Mouse (Mus musculus) kidney, postnatal 10 days (tissue): ENCODE results near the gene Cyp2c69.
A peak's percentile ranks its signal among the peaks of the same experiment; 100 is the strongest.
"Not testable (repeated sequence)": the region's sequence is repeated elsewhere in the genome, so short reads cannot be mapped to it uniquely, and the experiment has no call there.

Source experiments
- DNase-seq: peaks from one replicate; pipeline ENCODE4 v3.0.0; 2021; ENCODE audit warnings: mixed read lengths

The Cyp2c69 gene

DNA sequence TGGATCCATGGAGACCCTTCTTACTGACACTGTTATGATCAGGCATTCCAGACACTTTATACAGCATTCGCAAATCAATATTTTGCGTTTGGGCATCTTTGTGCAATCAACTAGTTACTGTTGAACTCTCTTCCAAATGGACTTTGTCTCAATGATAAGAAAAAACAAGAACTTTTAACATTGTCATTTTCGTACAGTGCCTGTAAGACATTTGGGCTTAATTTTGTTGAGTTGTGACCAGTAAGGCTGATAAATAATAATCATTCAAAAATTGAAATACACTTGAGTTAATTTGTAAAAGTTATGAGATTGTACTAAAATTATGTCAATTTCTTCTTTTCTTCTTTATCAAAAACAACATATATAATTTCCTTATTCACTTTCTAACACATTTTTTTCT is at the start of gene Cyp2c69:
Gene Cyp2c69 (minus strand): TSS at position 101 of the 400 bp plus-strand sequence.
- DNase-seq = not testable (repeated sequence)

DNA sequence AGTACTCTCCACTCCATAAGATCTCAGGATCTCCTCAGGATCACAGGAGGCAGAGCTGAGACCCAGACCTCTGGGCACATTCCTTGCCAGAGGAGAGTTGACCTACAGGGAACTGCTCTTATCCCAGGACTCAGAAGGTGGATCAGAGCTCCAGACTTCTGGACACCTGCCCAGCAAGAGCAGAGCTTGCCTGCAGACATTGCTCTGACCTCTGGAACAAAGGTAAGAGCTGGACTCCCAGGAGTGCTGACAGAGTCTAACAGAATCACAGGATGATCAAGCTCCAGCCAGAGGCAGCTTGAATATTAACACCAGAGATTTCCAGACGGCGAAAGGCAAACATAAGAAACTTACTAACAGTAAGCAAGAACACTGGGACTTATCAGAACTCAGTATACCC is 48.8 kb upstream of the Cyp2c69 start:
- DNase-seq = peak; percentile 67

DNA sequence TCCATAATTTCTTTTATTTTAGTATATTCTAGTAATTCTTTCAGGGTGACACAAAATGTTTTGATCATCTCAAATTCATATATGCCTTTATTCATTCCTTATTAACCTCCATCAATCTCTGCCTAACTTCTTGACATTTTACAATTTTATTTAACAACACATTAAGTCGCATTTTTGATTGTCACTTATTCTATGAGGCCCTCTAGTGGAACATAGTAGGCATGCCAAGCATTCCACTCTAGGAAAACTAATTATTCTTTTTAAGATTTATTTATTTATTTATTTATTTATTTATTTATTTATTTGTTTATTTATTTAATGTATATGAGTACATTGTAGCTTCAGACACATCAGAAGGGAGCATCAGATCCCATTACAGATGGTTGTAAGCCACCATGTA is 43.4 kb upstream of the Cyp2c69 start:
- DNase-seq = no peak

DNA sequence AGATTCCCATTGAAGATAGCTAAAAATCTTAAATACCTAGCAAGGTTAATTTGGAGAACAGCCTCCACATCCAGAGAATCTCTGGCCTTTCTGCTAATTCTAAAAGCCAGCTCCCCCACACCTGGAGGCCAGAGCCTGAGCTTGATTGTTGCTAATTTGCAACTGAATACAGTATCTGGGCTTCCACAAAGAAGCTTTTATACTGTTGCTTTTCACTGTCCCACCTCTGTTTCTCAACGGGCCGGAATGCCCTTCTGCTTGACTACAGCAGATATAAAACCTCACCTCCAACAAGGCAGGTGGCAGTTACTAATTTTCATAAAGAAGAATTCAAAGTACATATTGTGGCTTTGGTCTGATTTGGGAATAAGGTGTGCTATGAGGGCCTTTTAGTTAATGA is 15.1 kb upstream of the Cyp2c69 start:
- no peak for DNase-seq

DNA sequence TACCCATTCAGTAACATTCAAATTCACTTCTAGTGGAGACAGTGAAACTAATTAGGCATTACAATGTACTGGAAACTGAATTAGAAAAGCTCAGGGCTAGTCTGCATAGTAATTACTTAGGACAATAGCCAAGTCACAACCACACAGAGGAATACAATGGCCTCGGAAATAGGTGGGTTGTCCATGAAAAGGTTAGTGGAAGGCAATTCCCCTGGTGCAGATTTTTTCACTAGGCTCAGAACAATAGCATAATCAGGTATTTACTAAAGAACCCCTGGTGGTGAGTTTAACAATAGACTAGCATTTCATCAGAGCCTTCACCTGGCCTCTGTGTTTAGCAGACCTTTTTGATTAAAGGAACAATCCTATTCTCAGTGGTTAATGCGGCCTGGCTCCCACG is 3.5 kb upstream of the Cyp2c69 start:
- not testable (repeated sequence) for DNase-seq

DNA sequence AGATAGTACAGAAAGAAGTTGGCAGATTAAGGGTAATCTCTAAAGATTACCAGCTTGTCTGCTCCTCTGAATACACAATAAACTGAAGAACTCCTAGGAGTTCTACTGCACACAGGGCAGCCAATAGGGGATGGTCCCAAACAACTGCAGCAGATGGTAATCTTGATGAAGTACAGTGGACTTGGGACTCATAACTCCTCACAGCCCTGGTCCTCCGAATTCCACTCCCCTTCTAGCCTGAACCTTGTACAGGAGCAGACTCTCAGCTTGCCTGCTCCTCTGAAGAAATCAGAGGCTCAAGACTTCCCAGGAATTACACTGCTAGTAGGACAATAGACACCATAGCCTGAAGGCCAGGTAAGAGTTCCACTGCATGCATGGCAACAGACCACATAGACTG is 20.5 kb downstream of the Cyp2c69 start:
- no peak for DNase-seq

DNA sequence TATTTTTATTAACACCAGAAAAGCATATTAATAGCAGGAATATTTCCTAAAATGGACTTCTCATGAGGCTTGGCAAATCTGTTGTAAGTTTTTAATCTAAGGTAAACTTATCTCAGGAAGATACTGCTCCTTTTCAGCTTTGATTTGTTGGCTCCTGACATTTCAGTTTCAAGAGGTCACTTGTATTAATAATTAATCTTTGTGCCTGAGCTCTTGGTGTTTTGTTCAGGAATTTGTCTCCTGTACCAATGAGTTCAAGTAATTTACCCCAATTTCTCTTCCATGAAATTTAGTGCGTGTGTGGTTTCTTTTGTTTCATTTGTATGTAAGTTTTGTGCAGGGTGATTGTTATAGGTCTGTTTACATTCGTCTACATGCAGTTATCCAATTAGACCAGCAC is 65.7 kb downstream of the Cyp2c69 start:
- not testable (repeated sequence) for DNase-seq

DNA sequence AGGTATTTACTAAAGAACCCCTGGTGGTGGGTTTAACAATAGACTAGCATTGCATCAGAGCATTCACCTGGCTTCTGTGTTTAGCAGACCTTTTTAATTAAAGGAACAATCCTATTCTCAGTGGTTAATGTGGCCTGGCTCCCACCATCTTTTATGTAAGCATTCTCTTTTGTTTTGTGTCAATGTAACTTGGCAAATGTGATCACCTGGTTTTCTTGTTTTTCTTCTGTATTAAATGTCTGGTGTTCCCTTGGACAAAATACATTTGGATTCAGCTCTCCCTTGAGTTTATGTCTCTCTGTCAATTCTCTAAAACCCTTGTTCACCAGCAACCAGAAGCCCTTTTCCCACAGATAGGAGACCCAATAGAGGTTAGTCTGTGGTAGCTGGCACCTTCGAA is 70.2 kb downstream of the Cyp2c69 start:
- DNase-seq = not testable (repeated sequence)

DNA sequence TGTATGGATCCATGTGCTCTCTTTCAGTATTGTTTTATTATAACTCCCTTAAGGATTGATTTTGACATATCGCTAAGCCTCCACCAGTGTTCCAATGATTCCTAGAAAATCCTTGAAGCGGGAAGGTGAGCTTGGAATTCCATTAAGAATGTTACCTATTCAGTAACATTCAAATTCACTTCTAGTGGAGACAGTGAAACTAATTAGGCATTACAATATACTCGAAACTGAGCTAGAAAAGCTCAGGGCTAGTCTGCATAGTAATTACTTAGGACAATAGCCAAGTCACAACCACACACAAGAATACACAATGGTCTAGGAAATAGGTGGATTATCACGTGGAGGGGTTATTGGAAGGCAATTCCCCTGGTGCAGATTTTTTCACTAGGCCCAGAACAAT is 70.6 kb downstream of the Cyp2c69 start:
- DNase-seq = not testable (repeated sequence)

DNA sequence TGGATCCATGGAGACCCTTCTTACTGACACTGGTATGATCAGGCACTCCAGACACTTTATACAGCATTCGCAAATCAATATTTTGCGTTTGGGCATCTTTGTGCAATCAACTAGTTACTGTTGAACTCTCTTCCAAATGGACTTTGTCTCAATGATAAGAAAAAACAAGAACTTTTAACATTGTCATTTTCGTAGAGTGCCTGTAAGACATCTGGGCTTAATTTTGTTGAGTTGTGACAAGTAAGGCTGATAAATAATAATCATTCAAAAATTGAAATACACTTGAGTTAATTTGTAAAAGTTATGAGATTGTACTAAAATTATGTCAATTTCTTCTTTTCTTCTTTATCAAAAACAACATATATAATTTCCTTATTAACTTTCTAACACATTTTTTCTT is 73.9 kb downstream of the Cyp2c69 start, which contains the start of gene Cyp2c40:
Gene Cyp2c40 (minus strand): TSS at position 101 of the 400 bp plus-strand sequence.
- DNase-seq = not testable (repeated sequence)
